Mouse (Mus musculus) kidney, postnatal 0 days (tissue): ENCODE data around the gene Kiss1r. TPM values are rescaled to one million over a fixed set of nuclear protein-coding genes. Genes with fewer than 3 reads are reported as not detected.
A peak's percentile ranks its signal among the peaks of the same experiment; 100 is the strongest.

ENCODE experiments used
- ATAC-seq: fragments of 200-750 bp; cut with Nextera tagmentation; replicated peaks from 2 replicates; pipeline ENCODE4 v1.8.0; 2017; ENCODE audit warnings: low read depth, moderate number of reproducible peaks, moderate TSS enrichment, moderate library complexity; ENCODE audit not compliant: low FRiP score
- DNase-seq: peaks from one replicate; pipeline ENCODE4 v3.0.0-alpha.2; 2016; ENCODE audit warnings: low spot score
- H3K27ac ChIP-seq: fragments of 300-500 bp; sonication (generic); 2 replicates; pipeline ENCODE4 v1.5.1; 2014; ENCODE audit warnings: mild to moderate bottlenecking
- H3K27me3 ChIP-seq: fragments of 300-500 bp; sonication (generic); 2 replicates; pipeline ENCODE4 v1.6.1; 2014; ENCODE audit warnings: low read length, mixed read lengths; ENCODE audit not compliant: insufficient read depth
- H3K36me3 ChIP-seq: fragments of 300-500 bp; sonication (generic); 2 replicates; pipeline ENCODE4 v1.6.1; 2014; ENCODE audit warnings: low read length, mixed read lengths; ENCODE audit not compliant: insufficient read depth
- H3K4me1 ChIP-seq: fragments of 300-500 bp; sonication (generic); replicated peaks from 2 replicates; pipeline ENCODE4 v1.6.1; 2014; ENCODE audit warnings: antibody characterized with exemption, low read length, mixed read lengths; ENCODE audit not compliant: insufficient read depth
- H3K4me2 ChIP-seq: fragments of 300-500 bp; sonication (generic); 2 replicates; pipeline ENCODE4 v1.6.1; 2014; ENCODE audit warnings: mild to moderate bottlenecking, low read length, moderate library complexity, mixed read lengths
- H3K4me3 ChIP-seq: fragments of 300-500 bp; sonication (generic); replicated peaks from 2 replicates; pipeline ENCODE4 v1.5.1; 2014; ENCODE audit warnings: low read depth, low read length
- H3K9ac ChIP-seq: fragments of 300-500 bp; sonication (generic); 2 replicates; pipeline ENCODE4 v1.6.1; 2014; ENCODE audit warnings: low read depth, low read length
- H3K9me3 ChIP-seq: fragments of 300-500 bp; sonication (generic); replicated peaks from 2 replicates; pipeline ENCODE4 v1.6.1; 2016; ENCODE audit warnings: low read length, inconsistent platforms, mixed read lengths
- CTCF ChIP-seq: IDR thresholded peaks from 2 replicates; pipeline ENCODE4 v1.5.1; 2016; ENCODE audit warnings: antibody characterized with exemption, low read depth, mild to moderate bottlenecking, moderate library complexity
- WGBS: fragments of 180-500 bp; shearing (Covaris S2); extraction: QIAGEN DNeasy Blood & Tissue Kit; methylation state at CpG from one replicate; pipeline ENCODE4 v1.1.7; 2014; 5-methylcytosine and 5-hydroxymethylcytosine counted together
- polyA plus RNA-seq: library from polyadenylated mRNA; unstranded; fragments of >200 nt; fragmentation: Nextera tagmentation; extraction: Ambion mirVana; gene quantifications from 2 replicates; pipeline ENCODE4 v1.2.1, GENCODE M21; 2015

Gene Kiss1r
- polyA plus RNA-seq, 1 experiment from 2014 or later = 1.6 TPM

GRCm38 (mm10) chr10:79959847-79960601 lies 43.3 kb downstream of the Kiss1r start, which contains the start of gene Wdr18:
Wdr18 (plus strand) TSS chr10:79960152.
- WGBS = under 1% methylated on average over 61 of the region's 61 CpGs
- Histone ChIP-seq H3K4me1 (peaks cover 6% of the 10 kb centered on the region), H3K9ac (peak within 1 kb of the TSS; percentile 82), H3K36me3 (peaks cover 11% of the 10 kb centered on the region), H3K27ac (peak within 1 kb of the TSS; percentile 70; the same call in 1 of the 2 replicates), H3K9me3 (no peaks in the 10 kb centered on the region), H3K4me3 (peak within 1 kb of the TSS; percentile 92), H3K27me3 (no peaks in the 10 kb centered on the region), H3K4me2 (peak within 1 kb of the TSS; percentile 89)
- TF ChIP-seq CTCF = peak; percentile 99
- ATAC-seq = peak; percentile 91
- peak; percentile 99 for DNase-seq

GRCm38 (mm10) chr10:79960671-79961294 lies 44.0 kb downstream of the Kiss1r start:
- Histone ChIP-seq H3K4me3 (peak overlapping the region; percentile 92), H3K27me3 (no peaks in the 10 kb centered on the region), H3K36me3 (peaks cover 18% of the 10 kb centered on the region), H3K9ac (peak overlapping the region; percentile 82), H3K27ac (peak overlapping the region; percentile 70; the same call in 1 of the 2 replicates), H3K4me2 (peak overlapping the region; percentile 89), H3K9me3 (no peaks in the 10 kb centered on the region), H3K4me1 (peaks cover 6% of the 10 kb centered on the region)
- DNase-seq (no peak), ATAC-seq (no peak)
- WGBS = 11% methylated on average over 10 of the region's 10 CpGs
- TF ChIP-seq CTCF = no peak

GRCm38 (mm10) chr10:79964727-79965126 lies 48.0 kb downstream of the Kiss1r start:
- Histone ChIP-seq H3K27me3 (no peaks in the 10 kb centered on the region), H3K9me3 (no peaks in the 10 kb centered on the region), H3K9ac (no peak overlapping the region), H3K36me3 (peaks cover 46% of the 10 kb centered on the region), H3K27ac (no peak overlapping the region), H3K4me2 (no peak overlapping the region), H3K4me3 (no peak overlapping the region), H3K4me1 (peaks cover 9% of the 10 kb centered on the region)
- DNase-seq = no peak
- no peak for ATAC-seq
- 96% methylated on average over 7 of the region's 7 CpGs for WGBS
- TF ChIP-seq CTCF = no peak

- Histone ChIP-seq H3K9ac (no peak overlapping the region), H3K27ac (no peak overlapping the region), H3K4me1 (peaks cover 9% of the 10 kb centered on the region), H3K36me3 (peaks cover 46% of the 10 kb centered on the region), H3K27me3 (no peaks in the 10 kb centered on the region), H3K4me3 (no peak overlapping the region), H3K9me3 (no peaks in the 10 kb centered on the region), H3K4me2 (no peak overlapping the region)
- WGBS = 91% methylated on average over 5 of the region's 5 CpGs
- TF ChIP-seq CTCF = no peak
- DNase-seq (no peak), ATAC-seq (no peak)
Measured at GRCm38 (mm10) chr10:79965325-79965724, 48.6 kb downstream of the Kiss1r start.

- Histone ChIP-seq H3K9me3 (no peaks in the 10 kb centered on the region), H3K4me1 (peaks cover 14% of the 10 kb centered on the region), H3K4me2 (no peak overlapping the region), H3K9ac (no peak overlapping the region), H3K27ac (no peak overlapping the region), H3K4me3 (no peak overlapping the region), H3K36me3 (peaks cover 46% of the 10 kb centered on the region), H3K27me3 (no peaks in the 10 kb centered on the region)
- DNase-seq (no peak), ATAC-seq (peak; percentile 52)
- no peak for TF ChIP-seq CTCF
- 82% methylated on average over 5 of the region's 5 CpGs for WGBS
Measured at GRCm38 (mm10) chr10:79966886-79967400, 50.2 kb downstream of the Kiss1r start.

- no peak for ATAC-seq
- peaks cover 39% of the 10 kb centered on the region for H3K36me3 ChIP-seq
- no peak overlapping the region for H3K9ac ChIP-seq
- no peaks in the 10 kb centered on the region for H3K9me3 ChIP-seq
- H3K4me1 ChIP-seq = peaks cover 14% of the 10 kb centered on the region
- no peak for DNase-seq
- H3K27ac ChIP-seq = no peak overlapping the region
- no peak overlapping the region for H3K4me2 ChIP-seq
- WGBS = 91% methylated on average over 1 of the region's 1 CpGs
- TF ChIP-seq CTCF = no peak
- H3K27me3 ChIP-seq = no peaks in the 10 kb centered on the region
- no peak overlapping the region for H3K4me3 ChIP-seq
Measured at GRCm38 (mm10) chr10:79968181-79968580, 51.4 kb downstream of the Kiss1r start.
